12 mouse cellular contexts compared by ENCODE assay signal in the genomic region with DNA sequence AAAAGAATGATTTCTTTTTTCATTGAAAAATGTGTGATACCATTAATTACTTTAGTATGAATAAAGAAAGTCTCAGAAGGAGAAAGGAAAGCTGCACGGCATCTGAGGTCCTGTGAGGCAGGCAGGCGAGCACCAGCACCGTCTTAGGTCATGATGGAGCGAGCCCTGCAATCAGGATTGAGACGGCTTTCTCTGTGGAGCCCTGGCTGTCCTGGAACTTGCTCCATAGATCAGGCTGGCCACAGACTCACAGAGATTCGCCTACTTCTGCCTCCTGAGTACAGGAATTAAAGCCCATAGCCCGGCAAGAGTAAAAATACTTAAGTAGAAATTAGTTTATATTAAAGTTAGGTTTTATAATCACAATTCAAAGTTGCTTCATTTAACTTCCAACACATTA.
"Had no signal": no experiment of that assay in that cellular context is flagged by ENCODE, and none has a peak within 500 bp of the region (broad histone marks: within the 10 kb centered on the region; RNA-seq: fewer than 3 reads in every experiment).

No protein-coding gene starts in this region.

- DNase-seq: left cerebral cortex, postnatal 4 days; liver; liver, embryonic 13.5 days; liver, postnatal 0 days; lung, adult 18-20 months; lung, adult 2 months; lung, embryonic 14.5 days; lung, postnatal 10 days; lung, postnatal 14 days; lung, postnatal 36 days; lung, postnatal 4 days; midbrain, embryonic 14.5 days had no signal
